ENCODE assay signal across 11 mouse cellular contexts in genomic region chr11:6894911-6895785, GRCm38 (mm10). TPM values are rescaled to one million over a fixed set of nuclear protein-coding genes. Genes with fewer than 3 reads are reported as not detected.
DNase-seq lines count a peak whose midpoint lies in the region; ATAC-seq and TF ChIP-seq lines count a peak whose summit lies in the region.
"Had no signal": no experiment of that assay in that cellular context is flagged by ENCODE, and none has a peak within 500 bp of the region (broad histone marks: within the 10 kb centered on the region; RNA-seq: fewer than 3 reads in every experiment).

No protein-coding gene starts in this region.

- DNase-seq in heart, adult 11 months: peak; percentile 30
- no peak for DNase-seq in heart, postnatal 36 days
- DNase-seq in Patski (ENCODE audit: low read depth, low spot score): no peak
- DNase-seq in embryo, embryonic 11 days: peak; percentile 28
- peak; percentile 78 for DNase-seq in kidney, postnatal 14 days
- DNase-seq in spleen, adult 12 weeks (ENCODE audit: low spot score): no peak
- DNase-seq in frontal cortex, adult 2 months (ENCODE audit: extremely low spot score in 1 of 2, low spot score in 1 of 2): no peak
- DNase-seq: thymus, adult 2 months had no signal

- intact Hi-C loops in heart, postnatal 36 days (cut with DNase I): no loop called here

- ATAC-seq in Patski: peak; percentile 25
- no peak for ATAC-seq in CD4-positive, CD25-positive, alpha-beta regulatory T cell, adult 4 months
- ATAC-seq: lung, postnatal 0 days had no signal

- no peak for TF ChIP-seq CTCF in Patski (IDR thresholded peaks at IDR 0.05)

- no peaks in the 10 kb centered on the region for H3K27me3 ChIP-seq in Patski

- POLR2A ChIA-PET in Patski (lab: Charles Lee): no interaction called here

- CTCF ChIA-PET in Patski (lab: Charles Lee): no interaction called here

- in situ Hi-C loops in Patski (cut with MboI; ENCODE audit: low pct_unique_long_range_greater_than_20kb): no loop called here

RNA-seq across cellular contexts. Expression of gene Gm11983, which starts 57.7 kb away (rescaled TPM):
- total RNA-seq in heart, postnatal 36 days (2021): not detected
- not detected for polyA plus RNA-seq in Patski (2021)
- polyA plus RNA-seq in frontal cortex, adult 2 months (2012; rRNA removed): 0.06 TPM in 1 of 2 replicates, not detected in the other
- not detected for polyA plus RNA-seq in CD4-positive, CD25-positive, alpha-beta regulatory T cell, adult 4 months (2017; shearing (Covaris generic))
- total RNA-seq: gastrocnemius, postnatal 4 days had no signal
- polyA plus RNA-seq: lung, postnatal 0 days; thymus, adult 2 months had no signal

Comparison
In these comparisons a context has a peak if more than half of its experiments do, and no peak if none do; other contexts are left out.
1. DNase-seq: peak in heart, adult 11 months (single experiment), embryo, embryonic 11 days (single experiment) and kidney, postnatal 14 days (single experiment); none in heart, postnatal 36 days (0 of 2), Patski (single experiment), spleen, adult 12 weeks (single experiment) and frontal cortex, adult 2 months (0 of 2).